Mouse (Mus musculus): ENCODE measurements around the gene Tmem132d. TPM values are rescaled to one million over a fixed set of nuclear protein-coding genes. Genes with fewer than 3 reads are reported as not detected.
"Not testable (repeated sequence)": the region's sequence is repeated elsewhere in the genome, so short reads cannot be mapped to it uniquely, and the experiment has no call there.

The Tmem132d gene
- polyA plus RNA-seq, 1 experiment from 2014 or later, result 0.73 TPM

GRCm38 (mm10) chr5:127756671-127757423 lies 676.0 kb downstream of the Tmem132d start:
- Histone ChIP-seq H3K4me1 (peaks cover 1% of the 10 kb centered on the region; the same call in 1 of the 2 replicates), H3K27ac (no peak overlapping the region), H3K36me3 (replicated peaks) (no peaks in the 10 kb centered on the region), H3K4me3 (no peak overlapping the region), H3K9me3 (no peaks in the 10 kb centered on the region), H3K27me3 (ENCODE audit: poor library complexity, severe bottlenecking) (no peaks in the 10 kb centered on the region)
- no peak for DNase-seq (ENCODE audit: extremely low spot score, low spot score)
- WGBS, result 89% methylated on average over 4 of the region's 4 CpGs

DNA sequence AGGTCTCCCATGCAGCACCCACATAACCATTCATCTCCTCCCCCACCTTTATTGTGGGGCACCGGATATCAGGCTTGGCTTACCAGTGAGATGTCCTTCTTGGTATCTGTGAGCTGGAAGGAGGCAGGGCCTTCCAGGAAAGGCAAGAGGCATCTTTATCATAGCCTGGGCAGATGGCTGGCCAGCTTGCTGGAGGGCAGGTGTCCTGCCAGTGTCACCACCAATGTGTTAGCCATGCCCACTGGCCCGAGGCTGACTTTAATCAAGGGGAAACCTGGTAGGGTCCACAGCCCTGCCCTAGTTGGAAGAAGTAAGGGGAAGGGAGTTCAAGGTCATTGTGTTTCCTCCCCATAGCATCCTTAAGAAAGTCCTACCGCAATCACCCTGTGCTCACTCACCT lies 676.9 kb downstream of the Tmem132d start:
- peak; percentile 9 for DNase-seq (ENCODE audit: extremely low spot score, low spot score)
- Histone ChIP-seq H3K27me3 (ENCODE audit: poor library complexity, severe bottlenecking) (no peaks in the 10 kb centered on the region), H3K36me3 (replicated peaks) (no peaks in the 10 kb centered on the region), H3K4me3 (no peak overlapping the region), H3K27ac (no peak overlapping the region), H3K4me1 (peaks cover 9% of the 10 kb centered on the region), H3K9me3 (no peaks in the 10 kb centered on the region)
- WGBS, result 92% methylated on average over 3 of the region's 3 CpGs

DNA sequence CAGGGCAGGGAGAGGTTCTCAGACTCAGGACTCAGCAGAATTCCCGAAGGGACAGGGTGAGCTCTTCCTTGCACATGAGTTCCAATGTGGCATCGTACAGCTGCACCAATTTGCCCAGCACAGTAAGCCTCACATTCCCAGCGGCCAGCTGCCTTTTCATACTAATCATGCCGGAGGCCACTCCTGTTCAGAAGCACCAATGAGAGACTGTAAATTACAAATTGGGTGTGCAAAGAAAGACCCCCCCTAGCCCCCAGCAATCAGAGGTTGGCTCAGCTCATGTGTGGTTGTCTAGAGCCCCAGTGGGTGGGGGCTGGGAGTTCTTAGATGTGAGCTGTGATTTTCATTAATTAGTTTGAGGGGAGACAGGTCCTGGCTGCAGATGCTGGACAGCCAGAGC lies 677.3 kb downstream of the Tmem132d start:
- Histone ChIP-seq H3K4me3 (no peak overlapping the region), H3K27ac (no peak overlapping the region)
- WGBS, result 87% methylated on average over 4 of the region's 4 CpGs

DNA sequence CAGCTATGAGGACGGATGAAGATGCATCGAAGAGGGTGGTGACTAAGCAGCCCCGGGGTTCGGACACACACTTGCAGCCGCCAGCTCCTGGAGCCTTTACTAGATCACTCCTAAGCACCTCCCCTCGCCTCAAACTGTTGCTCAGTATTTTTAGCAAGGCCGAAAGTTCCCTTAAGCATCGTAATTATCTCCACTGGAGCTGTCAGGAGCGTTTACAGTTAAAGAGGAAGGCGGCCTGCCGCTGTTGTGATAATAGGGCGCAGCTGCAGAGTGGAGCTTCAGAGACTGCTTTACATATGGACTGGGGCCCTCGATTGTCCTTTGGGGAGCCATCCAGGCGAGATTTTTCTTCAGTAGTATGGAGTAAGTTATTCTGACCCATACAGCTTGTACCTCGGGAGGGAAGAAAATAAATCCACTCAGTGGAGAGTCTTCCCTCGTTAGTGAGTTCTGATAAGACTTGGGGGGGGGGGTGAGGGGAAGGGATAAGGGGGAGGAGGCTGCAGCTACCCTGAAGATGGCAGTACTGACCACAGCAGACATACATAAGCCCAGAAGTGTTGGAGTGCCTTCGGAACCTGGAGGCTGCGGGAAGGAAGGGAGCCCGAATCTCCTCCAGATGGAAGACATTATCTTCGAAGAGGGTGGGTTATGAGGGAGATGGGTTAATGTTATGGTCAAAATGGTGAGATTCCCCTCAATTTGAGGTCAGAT lies 681.5 kb downstream of the Tmem132d start:
- Histone ChIP-seq H3K36me3 (replicated peaks) (no peaks in the 10 kb centered on the region), H3K9me3 (no peaks in the 10 kb centered on the region; the same call in 1 of the 2 replicates), H3K4me3 (no peak overlapping the region), H3K27ac (0 out of 2 replicates have a peak overlapping the region, but pooled peaks have one; percentile 40), H3K4me1 (peaks cover 11% of the 10 kb centered on the region), H3K27me3 (ENCODE audit: poor library complexity, severe bottlenecking) (no peaks in the 10 kb centered on the region)
- peak; percentile 12 for DNase-seq (ENCODE audit: extremely low spot score, low spot score)
- 39% methylated on average over 20 of the region's 20 CpGs for WGBS

More for the DNA sequence above, 677.3 kb downstream of the Tmem132d start:
- H3K27me3 ChIP-seq (ENCODE audit: poor library complexity, severe bottlenecking), result no peaks in the 10 kb centered on the region
- no peaks in the 10 kb centered on the region for H3K36me3 ChIP-seq (replicated peaks)
- peak; percentile 7 for DNase-seq (ENCODE audit: extremely low spot score, low spot score)
- no peaks in the 10 kb centered on the region for H3K9me3 ChIP-seq
- H3K4me1 ChIP-seq, result peaks cover 11% of the 10 kb centered on the region

GRCm38 (mm10) chr5:127749540-127749939 lies 683.3 kb downstream of the Tmem132d start:
- not testable (repeated sequence) for DNase-seq (ENCODE audit: extremely low spot score, low spot score); H3K27ac ChIP-seq; H3K36me3 ChIP-seq (replicated peaks); H3K9me3 ChIP-seq; H3K27me3 ChIP-seq (ENCODE audit: poor library complexity, severe bottlenecking); H3K4me3 ChIP-seq
- WGBS, result 86% methylated on average over 3 of the region's 3 CpGs
- peaks cover 11% of the 10 kb centered on the region for H3K4me1 ChIP-seq

DNA sequence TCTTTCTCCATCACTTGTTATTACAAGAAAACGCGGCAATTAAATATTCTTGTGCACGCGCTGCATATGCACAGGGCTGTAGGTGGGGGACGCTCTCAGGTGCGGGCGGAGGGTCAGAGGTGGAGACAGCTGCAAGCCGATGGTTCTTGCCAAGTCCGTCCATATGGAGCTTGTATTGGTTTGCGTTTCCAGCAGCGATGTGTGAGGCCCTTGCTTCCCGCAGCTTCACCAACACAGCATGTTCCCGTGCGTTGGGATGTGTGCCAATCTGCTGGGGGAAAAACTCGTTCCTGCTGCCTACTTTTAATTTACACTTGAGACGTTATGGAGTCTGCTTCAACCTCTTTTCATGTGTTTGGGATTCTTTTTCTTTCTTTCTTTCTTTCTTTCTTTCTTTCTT lies 691.5 kb downstream of the Tmem132d start:
- Histone ChIP-seq H3K4me3 (no peak overlapping the region), H3K9me3 (no peaks in the 10 kb centered on the region), H3K27me3 (ENCODE audit: poor library complexity, severe bottlenecking) (no peaks in the 10 kb centered on the region), H3K4me1 (no peaks in the 10 kb centered on the region), H3K27ac (no peak overlapping the region), H3K36me3 (replicated peaks) (no peaks in the 10 kb centered on the region)
- WGBS, result 94% methylated on average over 16 of the region's 16 CpGs
- no peak for DNase-seq (ENCODE audit: extremely low spot score, low spot score)

Other genes with a start within 250 kb of the Tmem132d start
- gene Fzd10, start 167.8 kb upstream of the Tmem132d start, polyA plus RNA-seq (2016; fragmentation: Nextera tagmentation; extraction: Ambion mirVana), result 3.0 and 3.5 TPM in 2 replicates